Mouse (Mus musculus) lung, embryonic 14.5 days (tissue): Measurements from ENCODE around the gene Sema6d. TPM values are rescaled to one million over a fixed set of nuclear protein-coding genes. Genes with fewer than 3 reads are reported as not detected.

Experiments used
- ATAC-seq: fragments of 200-750 bp; cut with Nextera tagmentation; 2 replicates; pipeline ENCODE4 v1.8.0; 2017; ENCODE audit warnings: mild to moderate bottlenecking, moderate TSS enrichment, moderate library complexity; ENCODE audit not compliant: insufficient read depth
- DNase-seq: peaks from one replicate; pipeline ENCODE4 v3.0.0-alpha.2; 2015
- H3K27ac ChIP-seq: fragments of 300-500 bp; sonication (generic); 2 replicates; pipeline ENCODE4 v1.5.1; 2014; ENCODE audit warnings: low read depth, mild to moderate bottlenecking, moderate library complexity
- H3K27me3 ChIP-seq: fragments of 300-500 bp; sonication (generic); 2 replicates; pipeline ENCODE4 v1.6.1; 2014; ENCODE audit warnings: low read length, control low read depth; ENCODE audit not compliant: insufficient read depth
- H3K36me3 ChIP-seq: fragments of 300-500 bp; sonication (generic); 2 replicates; pipeline ENCODE4 v1.6.1; 2014; ENCODE audit warnings: control low read depth; ENCODE audit not compliant: insufficient read depth
- H3K4me1 ChIP-seq: fragments of 300-500 bp; sonication (generic); 2 replicates; pipeline ENCODE4 v1.6.1; 2014; ENCODE audit warnings: antibody characterized with exemption, control low read depth; ENCODE audit not compliant: insufficient read depth
- H3K4me2 ChIP-seq: fragments of 300-500 bp; sonication (generic); 2 replicates; pipeline ENCODE4 v1.6.1; 2014; ENCODE audit warnings: mild to moderate bottlenecking
- H3K4me3 ChIP-seq: fragments of 300-500 bp; sonication (generic); 2 replicates; pipeline ENCODE4 v1.5.1; 2014; ENCODE audit warnings: low read depth, low read length
- H3K9ac ChIP-seq: fragments of 300-500 bp; sonication (generic); 2 replicates; pipeline ENCODE4 v1.6.1; 2014
- H3K9me3 ChIP-seq: fragments of 300-500 bp; sonication (generic); 2 replicates; pipeline ENCODE4 v1.6.1; 2016; ENCODE audit warnings: low read depth, low read length, control low read depth
- CTCF ChIP-seq: IDR thresholded peaks from 2 replicates; pipeline ENCODE4 v1.5.1; 2016; ENCODE audit warnings: antibody characterized with exemption, low read depth
- WGBS: fragments of 180-500 bp; shearing (Covaris S2); extraction: QIAGEN DNeasy Blood & Tissue Kit; methylation state at CpG from one replicate; pipeline ENCODE4 v1.1.7; 2014; 5-methylcytosine and 5-hydroxymethylcytosine counted together
- polyA plus RNA-seq: library from polyadenylated mRNA; unstranded; fragments of >200 nt; fragmentation: Nextera tagmentation; extraction: Ambion mirVana; gene quantifications from 2 replicates; pipeline ENCODE4 v1.2.1, GENCODE M21; 2014

The Sema6d gene
- polyA plus RNA-seq, 1 experiment from 2014 or later = 26.7 TPM

- ATAC-seq = no peak
Measured at GRCm38 (mm10) chr2:124705806-124706205, 616.0 kb downstream of the Sema6d start.

GRCm38 (mm10) chr2:124706896-124707295 lies 617.1 kb downstream of the Sema6d start:
- no peak overlapping the region for H3K27ac ChIP-seq
- no peak overlapping the region for H3K4me3 ChIP-seq
- no peaks in the 10 kb centered on the region for H3K4me1 ChIP-seq
- no peak overlapping the region for H3K4me2 ChIP-seq
- no peaks in the 10 kb centered on the region for H3K9me3 ChIP-seq
- WGBS = 39% methylated on average over 7 of the region's 7 CpGs
- H3K27me3 ChIP-seq = no peaks in the 10 kb centered on the region
- no peak for TF ChIP-seq CTCF
- ATAC-seq = no peak
- H3K9ac ChIP-seq = no peak overlapping the region
- DNase-seq = peak; percentile 58
- no peaks in the 10 kb centered on the region for H3K36me3 ChIP-seq

More at GRCm38 (mm10) chr2:124705806-124706205, 616.0 kb downstream of the Sema6d start:
- H3K27me3 ChIP-seq = no peaks in the 10 kb centered on the region
- no peaks in the 10 kb centered on the region for H3K4me1 ChIP-seq
- 48% methylated on average over 4 of the region's 4 CpGs for WGBS
- no peak overlapping the region for H3K4me2 ChIP-seq
- no peak for TF ChIP-seq CTCF
- H3K27ac ChIP-seq = no peak overlapping the region
- H3K9me3 ChIP-seq = no peaks in the 10 kb centered on the region
- H3K4me3 ChIP-seq = no peak overlapping the region
- no peak overlapping the region for H3K9ac ChIP-seq
- H3K36me3 ChIP-seq = no peaks in the 10 kb centered on the region
- no peak for DNase-seq
